Mouse (Mus musculus) lung, postnatal 0 days (tissue): Measurements from ENCODE around the gene Smarcd3.

Experiments used
- CTCF ChIP-seq: IDR thresholded peaks from 2 replicates; pipeline ENCODE4 v1.5.1; 2016; ENCODE audit warnings: antibody characterized with exemption, mild to moderate bottlenecking
- EP300 ChIP-seq: IDR thresholded peaks from 2 replicates; pipeline ENCODE4 v1.6.1; 2016; ENCODE audit warnings: antibody characterized with exemption, mild to moderate bottlenecking, control low read depth

GRCm38 (mm10) chr5:24578109-24578963, 45.9 kb downstream of the Smarcd3 start:
- TF ChIP-seq CTCF = no peak
- TF ChIP-seq EP300 = no peak
